Mouse (Mus musculus) thymus, adult 2 months (tissue): ENCODE measurements around the gene Exosc6.

Experiments
- CTCF ChIP-seq: fragments of 200-500 bp; IDR thresholded peaks from 2 replicates; pipeline ENCODE4 v1.5.1; 2012; ENCODE audit warnings: mild to moderate bottlenecking, control low read depth, low read length, moderate library complexity, borderline replicate concordance; ENCODE audit not compliant: control insufficient read depth, poor library complexity, insufficient read depth; ENCODE audit errors: extremely low read depth
- POLR2A ChIP-seq: fragments of 200-500 bp; IDR thresholded peaks from 2 replicates; pipeline ENCODE4 v1.6.1; 2012; ENCODE audit warnings: mild to moderate bottlenecking, low read length, control low read depth, moderate library complexity; ENCODE audit not compliant: control insufficient read depth, poor library complexity, insufficient read depth; ENCODE audit errors: extremely low read depth

DNA sequence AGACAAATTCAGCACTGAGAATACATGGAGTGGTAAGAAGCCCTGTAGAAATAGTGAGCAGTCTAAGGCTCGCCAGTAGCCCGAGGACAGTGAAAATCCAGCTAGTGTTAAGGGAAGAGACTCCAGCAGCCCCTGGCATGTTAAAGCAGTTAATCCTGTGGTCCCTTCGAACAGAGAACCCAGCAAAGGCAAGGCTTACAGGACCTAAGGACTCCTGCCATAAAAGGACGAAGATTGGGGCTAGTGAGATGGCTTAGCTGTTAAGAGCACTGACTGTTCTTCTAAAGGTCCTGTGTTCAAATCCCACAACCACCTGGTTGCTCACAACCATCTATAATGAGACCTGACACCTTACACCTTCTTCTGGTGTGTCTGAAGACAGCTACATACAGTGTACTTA is 10.2 kb downstream of the Exosc6 start:
- TF ChIP-seq POLR2A (no peak), CTCF (no peak)
